Mouse (Mus musculus): ENCODE measurements around the gene Ston2.
"Not testable (repeated sequence)": the region's sequence is repeated elsewhere in the genome, so short reads cannot be mapped to it uniquely, and the experiment has no call there.

Gene Ston2

GRCm38 (mm10) chr12:91788446-91788845 is 259 bp upstream of the Ston2 start:
- not testable (repeated sequence) for DNase-seq

- DNase-seq: peak; percentile 36 to 50
Observed at GRCm38 (mm10) chr12:91786355-91786754, 1.8 kb downstream of the Ston2 start.

- no peak for DNase-seq
Observed at GRCm38 (mm10) chr12:91781432-91781831, 6.8 kb downstream of the Ston2 start.

- DNase-seq: no peak
Observed at GRCm38 (mm10) chr12:91780531-91780930, 7.7 kb downstream of the Ston2 start.

GRCm38 (mm10) chr12:91779004-91779365 is 9.2 kb downstream of the Ston2 start:
- peak; percentile 86 to 91 for DNase-seq

GRCm38 (mm10) chr12:91778211-91779003 is 9.8 kb downstream of the Ston2 start:
- DNase-seq: peak; percentile 70 to 77

GRCm38 (mm10) chr12:91776342-91776741 is 11.8 kb downstream of the Ston2 start:
- DNase-seq: no peak

GRCm38 (mm10) chr12:91774811-91775284 is 13.3 kb downstream of the Ston2 start:
- DNase-seq: no peak

GRCm38 (mm10) chr12:91768871-91769270 is 19.3 kb downstream of the Ston2 start:
- no peak for DNase-seq

GRCm38 (mm10) chr12:91768176-91768575 is 20.0 kb downstream of the Ston2 start:
- no peak for DNase-seq

GRCm38 (mm10) chr12:91766338-91767107 is 21.7 kb downstream of the Ston2 start:
- DNase-seq: peak; percentile 46 to 64

GRCm38 (mm10) chr12:91765504-91765903 is 22.7 kb downstream of the Ston2 start:
- DNase-seq: no peak

GRCm38 (mm10) chr12:91765054-91765453 is 23.1 kb downstream of the Ston2 start:
- DNase-seq: peak; percentile 16 to 57

GRCm38 (mm10) chr12:91764471-91764870 is 23.7 kb downstream of the Ston2 start:
- DNase-seq: peak; percentile 20 to 34

- no peak for DNase-seq
Observed at GRCm38 (mm10) chr12:91759836-91760235, 28.4 kb downstream of the Ston2 start.

- DNase-seq: no peak
Observed at GRCm38 (mm10) chr12:91757854-91758562, 30.2 kb downstream of the Ston2 start.

GRCm38 (mm10) chr12:91756562-91757166 is 31.5 kb downstream of the Ston2 start:
- peak in 1 of 2 experiments; percentile 62 for DNase-seq

- no peak for DNase-seq
Observed at GRCm38 (mm10) chr12:91754606-91755005, 33.6 kb downstream of the Ston2 start.

- DNase-seq: no peak
Observed at GRCm38 (mm10) chr12:91752711-91753110, 35.5 kb downstream of the Ston2 start.

- no peak for DNase-seq
Observed at GRCm38 (mm10) chr12:91751893-91752597, 36.1 kb downstream of the Ston2 start.

GRCm38 (mm10) chr12:91749543-91750184 is 38.5 kb downstream of the Ston2 start:
- DNase-seq: no peak

All from kidney, postnatal 4 days (tissue).